Mouse (Mus musculus) brain, embryonic 14.5 days (tissue): ENCODE data around the gene Adam12. TPM values are rescaled to one million over a fixed set of nuclear protein-coding genes. Genes with fewer than 3 reads are reported as not detected.
A peak's percentile ranks its signal among the peaks of the same experiment; 100 is the strongest.

ENCODE experiments used
- DNase-seq: peaks from one replicate; pipeline ENCODE4 v3.0.0-alpha.2; 2011; ENCODE audit warnings: low read depth
- CTCF ChIP-seq: fragments of 200-500 bp; IDR thresholded peaks from 2 replicates; pipeline ENCODE4 v1.5.1; 2012; ENCODE audit warnings: inconsistent platforms, mild to moderate bottlenecking, moderate library complexity, borderline replicate concordance; ENCODE audit not compliant: insufficient read depth, insufficient read length; ENCODE audit errors: extremely low read depth
- POLR2A ChIP-seq: fragments of 200-500 bp; IDR thresholded peaks from 2 replicates; pipeline ENCODE4 v1.6.1; 2012; ENCODE audit warnings: mild to moderate bottlenecking, inconsistent platforms, borderline replicate concordance; ENCODE audit not compliant: poor library complexity, insufficient read depth, insufficient read length, severe bottlenecking; ENCODE audit errors: extremely low read depth
- polyA plus RNA-seq: library from polyadenylated mRNA; depleted of rRNA; stranded (reverse); fragments of >200 nt; gene quantifications from 2 replicates; pipeline ENCODE4 v1.2.3, GENCODE M21; 2012; rRNA removed

Gene Adam12
- polyA plus RNA-seq, 1 experiment = 6.3 TPM

DNA sequence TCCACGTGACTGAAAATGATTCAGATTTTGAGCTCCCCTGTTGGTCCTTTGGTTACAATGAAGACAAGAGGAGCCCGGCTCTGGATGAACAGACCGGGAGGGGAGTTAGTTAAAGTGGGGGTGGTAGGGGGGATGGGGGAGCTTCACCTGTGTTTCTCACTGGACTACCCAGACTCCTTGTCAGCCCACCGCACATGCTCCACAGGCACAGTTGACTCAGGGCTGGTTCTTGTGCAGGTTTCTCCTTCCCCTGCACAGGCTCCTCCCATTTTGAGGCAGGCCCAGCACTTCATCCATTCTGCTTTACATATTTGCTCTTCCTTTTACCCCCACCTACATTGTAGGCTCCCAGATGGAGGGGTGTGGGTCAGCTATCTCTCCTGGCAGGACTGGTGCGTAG, 369.2 kb downstream of the Adam12 start:
- TF ChIP-seq POLR2A (no peak), CTCF (no peak)
- no peak for DNase-seq

DNA sequence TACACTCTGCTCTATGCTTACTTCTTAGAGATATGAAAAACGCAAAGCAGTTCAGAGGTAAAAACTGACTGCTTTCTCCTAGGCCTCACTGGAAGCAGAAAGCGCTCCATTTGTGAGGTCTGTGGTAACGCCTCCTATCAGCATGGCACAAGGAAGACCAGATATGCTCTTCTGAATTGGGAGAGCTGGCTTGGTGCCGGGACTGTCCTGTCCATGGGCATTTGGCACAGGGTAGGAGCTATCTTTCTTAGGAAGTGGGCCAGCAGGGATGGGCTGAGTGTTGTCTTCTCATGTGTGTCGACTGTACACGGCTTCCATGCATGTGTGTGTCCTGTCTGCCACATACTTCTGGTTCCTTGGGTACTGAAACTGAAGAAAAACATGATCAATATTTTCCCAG, 369.7 kb downstream of the Adam12 start:
- no peak for DNase-seq
- TF ChIP-seq POLR2A = no peak
- no peak for TF ChIP-seq CTCF

GRCm38 (mm10) chr7:133859548-133859947, 372.4 kb downstream of the Adam12 start:
- no peak for DNase-seq
- TF ChIP-seq CTCF (no peak), POLR2A (no peak)

GRCm38 (mm10) chr7:133858506-133858905, 373.4 kb downstream of the Adam12 start:
- no peak for TF ChIP-seq CTCF
- no peak for TF ChIP-seq POLR2A
- peak; percentile 24 for DNase-seq

DNA sequence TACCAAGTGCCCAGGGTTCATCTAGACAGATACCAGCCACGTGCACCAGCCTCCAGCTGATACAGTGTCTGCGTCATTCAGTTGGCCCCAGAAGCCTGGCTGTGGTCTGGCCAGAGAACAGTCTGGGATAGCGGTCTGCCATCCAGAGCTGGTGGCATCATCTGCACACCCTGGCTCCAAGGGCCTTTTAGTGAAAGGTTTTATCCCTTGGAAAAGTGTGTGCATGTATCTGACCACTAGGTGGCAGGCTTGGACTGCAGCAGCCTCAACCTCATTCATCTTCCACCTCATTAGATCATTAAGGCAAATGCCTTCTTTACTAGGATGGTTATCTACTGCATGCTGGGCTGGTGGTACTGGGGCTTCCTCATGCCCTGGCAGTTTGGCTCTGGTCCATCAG, 375.7 kb downstream of the Adam12 start:
- TF ChIP-seq CTCF = peak; percentile 92
- TF ChIP-seq POLR2A = no peak
- DNase-seq = peak; percentile 92

GRCm38 (mm10) chr7:133850735-133851134, 381.2 kb downstream of the Adam12 start:
- DNase-seq = no peak

GRCm38 (mm10) chr7:133848180-133848579, 383.8 kb downstream of the Adam12 start:
- DNase-seq = no peak
- TF ChIP-seq POLR2A = no peak
- TF ChIP-seq CTCF = no peak

More at GRCm38 (mm10) chr7:133850735-133851134, 381.2 kb downstream of the Adam12 start:
- no peak for TF ChIP-seq POLR2A
- TF ChIP-seq CTCF = peak; percentile 26; the same call in 1 of the 2 replicates

GRCm38 (mm10) chr7:133847175-133847574, 384.8 kb downstream of the Adam12 start:
- DNase-seq = no peak
- TF ChIP-seq CTCF (no peak), POLR2A (no peak)

GRCm38 (mm10) chr7:133842079-133842478, 389.9 kb downstream of the Adam12 start:
- TF ChIP-seq POLR2A = no peak
- TF ChIP-seq CTCF = no peak
- peak; percentile 22 for DNase-seq

DNA sequence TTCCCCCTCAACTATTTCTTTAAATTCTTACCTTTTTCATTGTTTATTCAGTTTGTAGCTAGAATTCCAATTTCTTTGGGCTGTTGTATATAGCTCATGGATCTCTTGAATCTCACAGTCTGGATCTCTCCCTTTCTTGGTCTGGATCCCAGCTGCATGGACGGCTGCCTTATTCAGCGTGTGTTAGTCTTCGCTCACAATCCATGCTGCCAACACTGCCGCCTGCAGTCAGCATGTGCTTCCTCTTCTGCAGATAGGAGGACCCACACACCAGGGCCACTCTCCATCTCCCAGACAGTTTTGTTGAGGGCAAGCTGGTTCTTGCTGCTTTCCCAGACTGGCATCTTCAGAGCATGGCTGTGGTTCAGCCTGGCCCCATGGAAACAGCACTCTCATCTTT, 392.4 kb downstream of the Adam12 start:
- peak; percentile 54 for DNase-seq
- TF ChIP-seq CTCF = no peak
- TF ChIP-seq POLR2A = no peak

Other genes starting within 250 kb of the Adam12 start
- gene D7Ertd443e, start 153.5 kb upstream of the Adam12 start, polyA plus RNA-seq = 0.15 and 0.36 TPM in 2 replicates